Mouse (Mus musculus) heart, postnatal 0 days (tissue): Measurements from ENCODE around the gene Nos1ap. TPM values are rescaled to one million over a fixed set of nuclear protein-coding genes. Genes with fewer than 3 reads are reported as not detected.

Experiments used
- ATAC-seq: fragments of 200-750 bp; cut with Nextera tagmentation; 2 replicates; pipeline ENCODE4 v1.8.0; 2017; ENCODE audit warnings: low read depth, moderate number of reproducible peaks, moderate library complexity; ENCODE audit not compliant: insufficient read depth
- DNase-seq: peaks from one replicate; pipeline ENCODE4 v3.0.0-alpha.2; 2016; ENCODE audit warnings: low spot score
- H3K27ac ChIP-seq: fragments of 300-500 bp; sonication (generic); 2 replicates; pipeline ENCODE4 v1.5.1; 2014; ENCODE audit warnings: low read depth, mild to moderate bottlenecking
- H3K27me3 ChIP-seq: fragments of 300-500 bp; sonication (generic); 2 replicates; pipeline ENCODE4 v1.6.1; 2014; ENCODE audit warnings: low read length, mixed read lengths; ENCODE audit not compliant: control insufficient read depth, insufficient read depth
- H3K36me3 ChIP-seq: fragments of 300-500 bp; sonication (generic); replicated peaks from 2 replicates; pipeline ENCODE4 v1.6.1; 2014; ENCODE audit warnings: low read length, mixed read lengths; ENCODE audit not compliant: control insufficient read depth, insufficient read depth
- H3K4me1 ChIP-seq: fragments of 300-500 bp; sonication (generic); 2 replicates; pipeline ENCODE4 v1.6.1; 2014; ENCODE audit warnings: antibody characterized with exemption; ENCODE audit not compliant: control insufficient read depth, insufficient read depth
- H3K4me2 ChIP-seq: fragments of 300-500 bp; sonication (generic); 2 replicates; pipeline ENCODE4 v1.6.1; 2014; ENCODE audit warnings: low read depth, mild to moderate bottlenecking, low read length, moderate library complexity
- H3K4me3 ChIP-seq: fragments of 300-500 bp; sonication (generic); 2 replicates; pipeline ENCODE4 v1.5.1; 2014; ENCODE audit warnings: low read depth, low read length
- H3K9ac ChIP-seq: fragments of 300-500 bp; sonication (generic); replicated peaks from 2 replicates; pipeline ENCODE4 v1.6.1; 2014; ENCODE audit warnings: low read depth, low read length, mixed read lengths
- H3K9me3 ChIP-seq: fragments of 300-500 bp; sonication (generic); replicated peaks from 2 replicates; pipeline ENCODE4 v1.6.1; 2016; ENCODE audit warnings: low read length; ENCODE audit not compliant: control insufficient read depth
- CTCF ChIP-seq: IDR thresholded peaks from 2 replicates; pipeline ENCODE4 v1.5.1; 2016; ENCODE audit warnings: antibody characterized with exemption, control low read depth, low read depth
- EP300 ChIP-seq: IDR thresholded peaks from 2 replicates; pipeline ENCODE4 v1.6.1; 2016; ENCODE audit warnings: antibody characterized with exemption, low read depth
- WGBS: fragments of 180-500 bp; shearing (Covaris S2); extraction: QIAGEN DNeasy Blood & Tissue Kit; methylation state at CpG from one replicate; pipeline ENCODE4 v1.1.7; 2014; 5-methylcytosine and 5-hydroxymethylcytosine counted together
- polyA plus RNA-seq: library from polyadenylated mRNA; unstranded; fragments of >200 nt; fragmentation: Nextera tagmentation; extraction: Ambion mirVana; gene quantifications from 2 replicates; pipeline ENCODE4 v1.2.1, GENCODE M21; 2015
- total RNA-seq: library from RNA; depleted of rRNA; stranded (reverse); fragments of >200 nt; gene quantifications from 2 replicates; pipeline ENCODE4 v1.2.3, GENCODE M21; 2014; ENCODE audit warnings: low replicate concordance

Gene Nos1ap
- total and polyA plus RNA-seq, 2 experiments from 2014 or later = 0.99 to 10.3 TPM

- Histone ChIP-seq H3K27ac (no peak overlapping the region), H3K9me3 (no peaks in the 10 kb centered on the region), H3K27me3 (no peaks in the 10 kb centered on the region), H3K36me3 (no peaks in the 10 kb centered on the region), H3K9ac (no peak overlapping the region), H3K4me1 (peaks cover 17% of the 10 kb centered on the region), H3K4me2 (no peak overlapping the region), H3K4me3 (no peak overlapping the region)
- DNase-seq = no peak
- WGBS = 92% methylated on average over 4 of the region's 4 CpGs
- no peak for TF ChIP-seq EP300
- no peak for TF ChIP-seq CTCF
- no peak for ATAC-seq
These were observed 155.5 kb downstream of the Nos1ap start for GRCm38 (mm10) chr1:170434146-170434545.

GRCm38 (mm10) chr1:170433661-170434060 is 156.0 kb downstream of the Nos1ap start:
- peaks cover 17% of the 10 kb centered on the region for H3K4me1 ChIP-seq
- TF ChIP-seq EP300 (no peak), CTCF (no peak)
- DNase-seq (no peak), ATAC-seq (no peak)
- no peak overlapping the region for H3K4me2 ChIP-seq
- H3K27ac ChIP-seq = no peak overlapping the region
- no peaks in the 10 kb centered on the region for H3K9me3 ChIP-seq
- no peaks in the 10 kb centered on the region for H3K36me3 ChIP-seq
- H3K4me3 ChIP-seq = no peak overlapping the region
- H3K9ac ChIP-seq = no peak overlapping the region
- H3K27me3 ChIP-seq = no peaks in the 10 kb centered on the region

- no peak overlapping the region for H3K4me3 ChIP-seq
- WGBS = 80% methylated on average over 5 of the region's 5 CpGs
- H3K36me3 ChIP-seq = no peaks in the 10 kb centered on the region
- no peaks in the 10 kb centered on the region for H3K27me3 ChIP-seq
- H3K27ac ChIP-seq = no peak overlapping the region
- no peak overlapping the region for H3K9ac ChIP-seq
- H3K4me2 ChIP-seq = no peak overlapping the region
- peaks cover 17% of the 10 kb centered on the region for H3K4me1 ChIP-seq
- H3K9me3 ChIP-seq = no peaks in the 10 kb centered on the region
- TF ChIP-seq CTCF (no peak), EP300 (no peak)
- ATAC-seq = no peak
- no peak for DNase-seq
These were observed 157.4 kb downstream of the Nos1ap start for GRCm38 (mm10) chr1:170432288-170432687.

- TF ChIP-seq CTCF (no peak), EP300 (no peak)
- no peaks in the 10 kb centered on the region for H3K9me3 ChIP-seq
- H3K4me1 ChIP-seq = peaks cover 17% of the 10 kb centered on the region
- 28% methylated on average over 5 of the region's 5 CpGs for WGBS
- ATAC-seq = peak; percentile 71
- H3K27me3 ChIP-seq = no peaks in the 10 kb centered on the region
- no peaks in the 10 kb centered on the region for H3K36me3 ChIP-seq
- H3K4me2 ChIP-seq = no peak overlapping the region
- H3K9ac ChIP-seq = no peak overlapping the region
- DNase-seq = peak; percentile 41
- 0 out of 2 replicates have a peak overlapping the region, but pooled peaks have one; percentile 0 for H3K27ac ChIP-seq
- H3K4me3 ChIP-seq = no peak overlapping the region
These were observed 158.3 kb downstream of the Nos1ap start for GRCm38 (mm10) chr1:170431312-170431711.

- no peaks in the 10 kb centered on the region for H3K9me3 ChIP-seq
- H3K4me2 ChIP-seq = no peak overlapping the region
- no peaks in the 10 kb centered on the region for H3K36me3 ChIP-seq
- peaks cover 14% of the 10 kb centered on the region for H3K4me1 ChIP-seq
- no peak overlapping the region for H3K27ac ChIP-seq
- H3K4me3 ChIP-seq = no peak overlapping the region
- H3K27me3 ChIP-seq = no peaks in the 10 kb centered on the region
- H3K9ac ChIP-seq = no peak overlapping the region
- 91% methylated on average over 7 of the region's 7 CpGs for WGBS
- no peak for DNase-seq
- TF ChIP-seq CTCF = no peak
- TF ChIP-seq EP300 = no peak
- no peak for ATAC-seq
These were observed 159.0 kb downstream of the Nos1ap start for GRCm38 (mm10) chr1:170430660-170431059.

- Histone ChIP-seq H3K27ac (no peak overlapping the region), H3K36me3 (no peaks in the 10 kb centered on the region), H3K9me3 (no peaks in the 10 kb centered on the region), H3K4me1 (peaks cover 8% of the 10 kb centered on the region; the same call in 1 of the 2 replicates), H3K27me3 (no peaks in the 10 kb centered on the region), H3K9ac (no peak overlapping the region), H3K4me3 (no peak overlapping the region), H3K4me2 (no peak overlapping the region)
- 87% methylated on average over 6 of the region's 6 CpGs for WGBS
- ATAC-seq (no peak), DNase-seq (no peak)
- TF ChIP-seq EP300 (no peak), CTCF (no peak)
These were observed 160.0 kb downstream of the Nos1ap start for GRCm38 (mm10) chr1:170429656-170430055.
